Mouse (Mus musculus) heart, embryonic 13.5 days (tissue): ENCODE data around the gene Slc35f4. TPM values are rescaled to one million over a fixed set of nuclear protein-coding genes. Genes with fewer than 3 reads are reported as not detected.

Experiments
- ATAC-seq: fragments of 200-750 bp; cut with Nextera tagmentation; 2 replicates; pipeline ENCODE4 v1.8.0; 2017; ENCODE audit warnings: moderate TSS enrichment; ENCODE audit not compliant: insufficient number of reproducible peaks, low FRiP score, low TSS enrichment; ENCODE audit errors: extremely low read depth
- H3K27ac ChIP-seq: fragments of 300-500 bp; sonication (generic); replicated peaks from 2 replicates; pipeline ENCODE4 v1.5.1; 2015; ENCODE audit warnings: moderate library complexity, mild to moderate bottlenecking, inconsistent platforms
- H3K27me3 ChIP-seq: fragments of 300-500 bp; sonication (generic); replicated peaks from 2 replicates; pipeline ENCODE4 v1.6.1; 2015; ENCODE audit warnings: mild to moderate bottlenecking, inconsistent platforms
- H3K36me3 ChIP-seq: fragments of 300-500 bp; sonication (generic); 2 replicates; pipeline ENCODE4 v1.6.1; 2015; ENCODE audit warnings: mild to moderate bottlenecking, inconsistent platforms
- H3K4me1 ChIP-seq: fragments of 300-500 bp; sonication (generic); 2 replicates; pipeline ENCODE4 v1.6.1; 2015; ENCODE audit warnings: inconsistent platforms
- H3K4me2 ChIP-seq: fragments of 300-500 bp; sonication (generic); 2 replicates; pipeline ENCODE4 v1.6.1; 2015; ENCODE audit warnings: inconsistent platforms, mild to moderate bottlenecking, moderate library complexity
- H3K4me3 ChIP-seq: fragments of 300-500 bp; sonication (generic); 2 replicates; pipeline ENCODE4 v1.5.1; 2015; ENCODE audit warnings: moderate library complexity, mild to moderate bottlenecking, inconsistent platforms
- H3K9ac ChIP-seq: fragments of 300-500 bp; sonication (generic); 2 replicates; pipeline ENCODE4 v1.6.1; 2015; ENCODE audit warnings: inconsistent platforms, mild to moderate bottlenecking, moderate library complexity
- H3K9me3 ChIP-seq: fragments of 300-500 bp; sonication (generic); 2 replicates; pipeline ENCODE4 v1.6.1; 2016; ENCODE audit warnings: inconsistent platforms
- WGBS: fragments of 180-500 bp; shearing (Covaris S2); methylation state at CpG from one replicate; pipeline ENCODE4 v1.1.7; 2015; ENCODE audit warnings: mixed read lengths; 5-methylcytosine and 5-hydroxymethylcytosine counted together
- polyA plus RNA-seq: library from polyadenylated mRNA; unstranded; fragments of >200 nt; fragmentation: Nextera tagmentation; extraction: Ambion mirVana; gene quantifications from 2 replicates; pipeline ENCODE4 v1.2.1, GENCODE M21; 2015

The Slc35f4 gene
- polyA plus RNA-seq, 1 experiment from 2014 or later, result 0.05 TPM

DNA sequence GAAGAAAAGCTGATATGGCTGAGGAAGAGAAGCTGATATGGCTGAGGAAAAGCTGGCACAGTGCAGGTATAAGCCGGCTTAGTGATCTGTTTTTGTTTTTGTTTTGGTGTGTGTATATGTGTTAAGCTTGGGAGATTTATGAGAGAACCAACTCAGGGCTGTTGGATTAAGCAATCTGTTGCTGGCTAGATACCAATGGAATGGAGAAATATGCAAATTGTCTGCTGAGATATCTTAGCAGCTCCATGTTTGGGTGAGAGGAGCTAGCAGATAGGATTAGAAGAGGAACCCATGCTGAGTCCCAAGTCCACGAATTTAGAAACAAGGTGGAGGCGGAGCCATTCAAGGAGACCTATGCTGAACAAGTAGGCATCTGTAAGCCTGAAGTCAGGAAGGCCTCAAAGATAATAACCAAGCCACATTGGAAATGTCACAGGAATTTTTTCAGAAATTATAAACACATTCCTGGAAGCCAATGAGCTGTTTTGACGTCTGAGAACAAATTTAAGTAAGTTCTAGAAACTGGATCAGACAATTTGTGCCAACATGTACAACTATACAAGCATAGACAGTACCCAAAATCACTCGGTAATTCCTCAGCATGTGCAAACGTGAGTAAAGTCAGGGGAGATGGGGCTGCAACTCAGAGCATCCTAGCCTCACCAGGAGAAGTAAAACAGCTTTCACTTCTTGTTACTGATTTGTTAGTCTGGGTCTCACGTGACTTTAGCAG is 177.5 kb downstream of the Slc35f4 start:
- H3K4me3 ChIP-seq, result no peak overlapping the region
- H3K27ac ChIP-seq, result no peak overlapping the region
- no peaks in the 10 kb centered on the region for H3K9me3 ChIP-seq
- H3K4me1 ChIP-seq, result no peaks in the 10 kb centered on the region
- no peaks in the 10 kb centered on the region for H3K36me3 ChIP-seq
- no peak for ATAC-seq
- 54% methylated on average over 7 of the region's 7 CpGs for WGBS
- no peak overlapping the region for H3K4me2 ChIP-seq
- H3K27me3 ChIP-seq, result no peaks in the 10 kb centered on the region
- no peak overlapping the region for H3K9ac ChIP-seq

- Histone ChIP-seq H3K4me2 (no peak overlapping the region), H3K9me3 (no peaks in the 10 kb centered on the region), H3K27ac (no peak overlapping the region), H3K27me3 (no peaks in the 10 kb centered on the region), H3K4me3 (no peak overlapping the region), H3K36me3 (no peaks in the 10 kb centered on the region), H3K4me1 (no peaks in the 10 kb centered on the region), H3K9ac (no peak overlapping the region)
- WGBS, result 80% methylated on average over 2 of the region's 2 CpGs
- no peak for ATAC-seq
Observed at GRCm38 (mm10) chr14:49345835-49346234, 180.0 kb downstream of the Slc35f4 start.

- no peaks in the 10 kb centered on the region for H3K36me3 ChIP-seq
- H3K4me2 ChIP-seq, result no peak overlapping the region
- H3K27me3 ChIP-seq, result no peaks in the 10 kb centered on the region
- no peak overlapping the region for H3K27ac ChIP-seq
- no peak overlapping the region for H3K9ac ChIP-seq
- H3K9me3 ChIP-seq, result no peaks in the 10 kb centered on the region
- no peak for ATAC-seq
- H3K4me3 ChIP-seq, result no peak overlapping the region
- 71% methylated on average over 4 of the region's 4 CpGs for WGBS
- no peaks in the 10 kb centered on the region for H3K4me1 ChIP-seq
Observed at GRCm38 (mm10) chr14:49337011-49337410, 188.8 kb downstream of the Slc35f4 start.

DNA sequence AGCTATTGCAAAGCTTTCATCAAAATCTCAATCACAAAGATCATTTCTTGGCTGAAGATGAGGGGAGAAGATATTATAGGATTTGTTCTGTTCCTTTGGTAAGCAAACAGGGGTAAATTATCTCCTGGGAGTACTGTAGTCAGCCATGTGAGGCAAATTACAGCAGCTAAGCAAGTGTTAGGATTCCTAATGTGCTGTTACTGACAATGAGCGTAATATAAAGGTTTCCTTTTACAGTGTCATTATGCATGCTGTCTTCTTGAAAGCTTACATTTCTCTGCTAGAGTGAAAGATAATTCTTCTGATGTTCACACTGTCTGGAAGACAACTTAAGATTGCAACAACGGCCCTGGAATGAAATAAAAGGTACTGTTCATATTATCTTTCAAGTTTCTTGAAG is 192.0 kb downstream of the Slc35f4 start:
- WGBS, result 74% methylated on average over 2 of the region's 2 CpGs
- no peaks in the 10 kb centered on the region for H3K36me3 ChIP-seq
- H3K9ac ChIP-seq, result no peak overlapping the region
- no peaks in the 10 kb centered on the region for H3K9me3 ChIP-seq
- no peak overlapping the region for H3K27ac ChIP-seq
- H3K4me1 ChIP-seq, result no peaks in the 10 kb centered on the region
- H3K4me2 ChIP-seq, result no peak overlapping the region
- no peaks in the 10 kb centered on the region for H3K27me3 ChIP-seq
- H3K4me3 ChIP-seq, result no peak overlapping the region
- ATAC-seq, result no peak

GRCm38 (mm10) chr14:49316493-49316894 is 209.4 kb downstream of the Slc35f4 start:
- no peak overlapping the region for H3K4me2 ChIP-seq
- no peaks in the 10 kb centered on the region for H3K27me3 ChIP-seq
- H3K36me3 ChIP-seq, result no peaks in the 10 kb centered on the region
- no peak for ATAC-seq
- H3K4me1 ChIP-seq, result no peaks in the 10 kb centered on the region
- no peaks in the 10 kb centered on the region for H3K9me3 ChIP-seq
- H3K27ac ChIP-seq, result no peak overlapping the region
- 41% methylated on average over 5 of the region's 5 CpGs for WGBS
- no peak overlapping the region for H3K9ac ChIP-seq
- no peak overlapping the region for H3K4me3 ChIP-seq

DNA sequence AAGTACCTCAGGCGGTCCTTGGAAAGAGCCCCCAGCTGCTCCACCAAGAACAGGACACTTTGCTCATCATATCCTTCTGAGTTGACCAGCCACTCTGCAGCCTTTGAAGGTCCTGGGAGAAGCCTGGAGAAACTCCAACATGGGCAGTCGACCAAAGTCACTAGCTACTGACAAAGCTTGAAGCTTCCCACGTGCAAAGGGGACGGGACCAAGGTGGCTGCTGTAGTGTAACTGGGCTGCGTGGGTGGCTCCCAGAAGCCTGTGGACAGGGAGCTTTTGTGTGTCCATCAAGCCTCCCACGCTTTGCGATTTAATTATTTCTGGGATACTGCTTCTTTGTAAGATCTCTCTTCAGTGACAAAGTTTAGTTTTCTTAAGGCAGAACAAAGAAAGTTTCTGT is 211.9 kb downstream of the Slc35f4 start:
- Histone ChIP-seq H3K4me3 (no peak overlapping the region), H3K9me3 (no peaks in the 10 kb centered on the region), H3K9ac (no peak overlapping the region), H3K4me1 (0 out of 2 replicates have a peak, but pooled peaks cover 6% of the 10 kb centered on the region), H3K27me3 (no peaks in the 10 kb centered on the region), H3K4me2 (no peak overlapping the region), H3K27ac (no peak overlapping the region), H3K36me3 (no peaks in the 10 kb centered on the region)
- ATAC-seq, result no peak
- 77% methylated on average over 7 of the region's 7 CpGs for WGBS

DNA sequence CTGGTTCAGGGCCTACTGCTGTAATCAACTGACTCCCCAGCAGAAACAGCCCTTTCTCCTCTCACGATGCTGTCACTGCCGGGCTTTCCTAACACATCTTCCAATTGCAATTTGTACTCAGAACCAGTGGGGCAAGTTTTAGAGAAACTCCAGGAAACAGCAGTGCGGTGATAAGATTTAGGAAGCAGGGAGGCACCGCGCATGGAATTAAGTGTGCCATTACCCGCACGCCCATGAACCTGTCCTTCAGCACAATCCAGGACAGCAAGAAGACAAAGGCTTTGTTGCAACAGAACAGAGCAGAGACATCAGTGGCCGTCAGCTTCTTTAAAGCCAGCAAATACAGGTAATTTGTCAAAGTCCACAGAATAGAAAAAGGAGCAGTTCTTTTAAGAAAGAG is 212.5 kb downstream of the Slc35f4 start:
- no peak for ATAC-seq
- no peak overlapping the region for H3K4me2 ChIP-seq
- H3K9ac ChIP-seq, result no peak overlapping the region
- H3K27ac ChIP-seq, result no peak overlapping the region
- no peaks in the 10 kb centered on the region for H3K27me3 ChIP-seq
- H3K9me3 ChIP-seq, result no peaks in the 10 kb centered on the region
- WGBS, result 58% methylated on average over 8 of the region's 8 CpGs
- H3K4me1 ChIP-seq, result 0 out of 2 replicates have a peak, but pooled peaks cover 6% of the 10 kb centered on the region
- no peak overlapping the region for H3K4me3 ChIP-seq
- no peaks in the 10 kb centered on the region for H3K36me3 ChIP-seq

GRCm38 (mm10) chr14:49311548-49311947 is 214.3 kb downstream of the Slc35f4 start:
- WGBS, result 55% methylated on average over 1 of the region's 1 CpGs
- Histone ChIP-seq H3K9ac (no peak overlapping the region), H3K9me3 (no peaks in the 10 kb centered on the region), H3K27me3 (no peaks in the 10 kb centered on the region), H3K4me1 (0 out of 2 replicates have a peak, but pooled peaks cover 6% of the 10 kb centered on the region), H3K4me2 (no peak overlapping the region), H3K36me3 (no peaks in the 10 kb centered on the region), H3K4me3 (no peak overlapping the region), H3K27ac (no peak overlapping the region)
- no peak for ATAC-seq

GRCm38 (mm10) chr14:49311091-49311492 is 214.8 kb downstream of the Slc35f4 start:
- H3K9me3 ChIP-seq, result no peaks in the 10 kb centered on the region
- no peaks in the 10 kb centered on the region for H3K27me3 ChIP-seq
- no peak overlapping the region for H3K4me2 ChIP-seq
- H3K4me3 ChIP-seq, result no peak overlapping the region
- WGBS, result 31% methylated on average over 5 of the region's 5 CpGs
- no peak for ATAC-seq
- H3K4me1 ChIP-seq, result 0 out of 2 replicates have a peak, but pooled peaks cover 6% of the 10 kb centered on the region
- no peak overlapping the region for H3K27ac ChIP-seq
- H3K36me3 ChIP-seq, result no peaks in the 10 kb centered on the region
- no peak overlapping the region for H3K9ac ChIP-seq

DNA sequence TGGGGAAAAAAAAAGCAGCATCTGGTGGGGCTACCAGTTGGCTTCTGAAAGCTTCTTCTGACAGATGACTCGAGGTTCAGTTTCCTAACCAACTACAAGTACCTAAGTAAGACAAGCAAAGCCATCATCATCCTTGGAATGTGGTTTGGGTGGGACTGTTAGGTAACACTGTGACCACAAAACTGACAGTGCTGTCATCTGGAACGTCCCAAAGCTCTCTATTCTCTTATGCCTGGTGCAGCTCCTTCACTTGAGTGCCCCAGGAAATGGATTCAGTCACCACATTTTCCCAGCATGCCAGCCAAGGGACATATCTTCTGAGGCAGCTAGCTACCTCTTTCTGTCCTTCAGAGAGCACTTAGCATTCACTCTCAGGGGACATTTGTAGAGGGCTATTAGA is 216.2 kb downstream of the Slc35f4 start:
- Histone ChIP-seq H3K36me3 (no peaks in the 10 kb centered on the region), H3K4me2 (no peak overlapping the region), H3K9ac (no peak overlapping the region), H3K27me3 (no peaks in the 10 kb centered on the region), H3K27ac (no peak overlapping the region), H3K4me3 (no peak overlapping the region), H3K9me3 (no peaks in the 10 kb centered on the region), H3K4me1 (0 out of 2 replicates have a peak, but pooled peaks cover 6% of the 10 kb centered on the region)
- 60% methylated on average over 2 of the region's 2 CpGs for WGBS
- ATAC-seq, result no peak

- Histone ChIP-seq H3K4me2 (no peak overlapping the region), H3K9me3 (no peaks in the 10 kb centered on the region), H3K4me1 (0 out of 2 replicates have a peak, but pooled peaks cover 6% of the 10 kb centered on the region), H3K9ac (no peak overlapping the region), H3K4me3 (no peak overlapping the region), H3K36me3 (no peaks in the 10 kb centered on the region), H3K27ac (no peak overlapping the region), H3K27me3 (no peaks in the 10 kb centered on the region)
- WGBS, result 46% methylated on average over 1 of the region's 1 CpGs
- no peak for ATAC-seq
Observed at GRCm38 (mm10) chr14:49308591-49308990, 217.3 kb downstream of the Slc35f4 start.

- H3K9ac ChIP-seq, result no peak overlapping the region
- H3K9me3 ChIP-seq, result no peaks in the 10 kb centered on the region
- H3K4me2 ChIP-seq, result no peak overlapping the region
- 0 out of 2 replicates have a peak, but pooled peaks cover 6% of the 10 kb centered on the region for H3K4me1 ChIP-seq
- H3K36me3 ChIP-seq, result no peaks in the 10 kb centered on the region
- H3K27ac ChIP-seq, result no peak overlapping the region
- no peak for ATAC-seq
- 57% methylated on average over 3 of the region's 3 CpGs for WGBS
- no peaks in the 10 kb centered on the region for H3K27me3 ChIP-seq
- no peak overlapping the region for H3K4me3 ChIP-seq
Observed at GRCm38 (mm10) chr14:49307842-49308241, 218.0 kb downstream of the Slc35f4 start.
